Mouse (Mus musculus) thymus, adult 2 months (tissue): ENCODE results near the gene Fam53b.

Source experiments
- CTCF ChIP-seq: fragments of 200-500 bp; IDR thresholded peaks from 2 replicates; pipeline ENCODE4 v1.5.1; 2012; ENCODE audit warnings: mild to moderate bottlenecking, control low read depth, low read length, moderate library complexity, borderline replicate concordance; ENCODE audit not compliant: control insufficient read depth, poor library complexity, insufficient read depth; ENCODE audit errors: extremely low read depth
- POLR2A ChIP-seq: fragments of 200-500 bp; IDR thresholded peaks from 2 replicates; pipeline ENCODE4 v1.6.1; 2012; ENCODE audit warnings: mild to moderate bottlenecking, low read length, control low read depth, moderate library complexity; ENCODE audit not compliant: control insufficient read depth, poor library complexity, insufficient read depth; ENCODE audit errors: extremely low read depth

DNA sequence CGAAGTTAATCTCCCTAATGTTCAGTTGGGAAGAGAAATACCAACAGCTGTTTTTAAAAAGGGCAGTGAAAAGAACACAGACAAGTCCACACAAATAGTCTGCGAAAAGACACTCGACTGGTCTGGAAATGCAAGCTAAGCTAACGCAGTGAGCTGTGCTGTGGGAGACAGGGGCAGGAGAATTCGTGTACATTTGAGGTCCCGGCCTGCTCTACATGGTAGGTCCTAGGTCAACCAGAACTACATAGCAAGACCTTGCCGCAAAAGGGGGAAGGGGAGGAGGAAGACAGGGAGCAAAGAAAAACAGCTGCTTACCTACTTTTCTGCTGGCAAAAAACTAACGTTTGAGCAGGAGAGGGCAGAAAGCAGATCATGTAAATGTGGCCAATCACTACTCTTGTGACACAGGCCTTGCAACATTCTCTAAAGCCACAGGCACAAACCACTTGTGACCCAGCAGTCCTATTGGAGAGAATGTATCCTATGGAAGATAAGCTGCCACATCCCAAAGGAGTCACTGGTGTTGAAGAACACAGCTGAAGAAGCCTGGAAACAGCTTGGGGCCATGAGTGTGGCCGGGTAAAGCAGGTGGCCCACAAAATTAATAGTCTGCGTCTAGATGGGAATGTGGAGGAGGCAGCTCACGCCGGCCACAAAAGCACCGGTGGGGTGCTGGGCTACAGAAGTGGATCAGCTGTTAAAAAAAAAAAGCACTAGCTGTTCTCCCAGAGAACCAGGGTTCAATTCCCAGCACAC lies 87.4 kb downstream of the Fam53b start:
- no peak for TF ChIP-seq POLR2A
- no peak for TF ChIP-seq CTCF
